Mouse (Mus musculus): ENCODE measurements at regions not wholly inside any gene's neighbourhood (a gene's known extent, or its start where the extent isn't known, plus 50 kb on each side); places are given as distances from the start of the nearest gene placed in this dataset.

- H3K4me3 ChIP-seq (ENCODE audit: insufficient read depth in 1 of 2, low read depth in 2 of 2, low read length in 2 of 2) = no peak overlapping the region
- no peak for ATAC-seq (ENCODE audit: insufficient read depth)
- DNase-seq (ENCODE audit: low read depth in 3 of 3, low spot score in 3 of 3) = no peak
- no peaks in the 10 kb centered on the region for H3K9me3 ChIP-seq (ENCODE audit: control insufficient read depth, low read length)
- no peaks in the 10 kb centered on the region for H3K36me3 ChIP-seq (replicated peaks; ENCODE audit: control insufficient read depth, insufficient read depth, low read depth)
- no peaks in the 10 kb centered on the region for H3K27me3 ChIP-seq (ENCODE audit: control insufficient read depth, insufficient read depth, low read length)
- no peaks in the 10 kb centered on the region for H3K4me1 ChIP-seq (replicated peaks; ENCODE audit: control insufficient read depth in 2 of 2, insufficient read depth in 2 of 2, low read length in 1 of 2)
- WGBS (ENCODE audit: insufficient replicate concordance) = 60% methylated on average over 14 of the region's 14 CpGs
- no peak overlapping the region for H3K4me2 ChIP-seq (ENCODE audit: low read depth)
- no peak overlapping the region for H3K9ac ChIP-seq (replicated peaks)
- H3K27ac ChIP-seq = no peak overlapping the region
- no peak for TF ChIP-seq EP300 (IDR thresholded peaks at IDR 0.05; ENCODE audit: low read depth)
Measured at GRCm38 (mm10) chr1:64255554-64256295, 133.6 kb upstream of the Klf7 start.

- Histone ChIP-seq H3K36me3 (replicated peaks; ENCODE audit: control insufficient read depth, insufficient read depth, low read depth) (no peaks in the 10 kb centered on the region), H3K9me3 (ENCODE audit: control insufficient read depth, low read length) (no peaks in the 10 kb centered on the region), H3K27me3 (ENCODE audit: control insufficient read depth, insufficient read depth, low read length) (no peaks in the 10 kb centered on the region), H3K4me2 (ENCODE audit: low read depth) (no peak overlapping the region), H3K4me1 (replicated peaks; ENCODE audit: control insufficient read depth in 2 of 2, insufficient read depth in 2 of 2, low read length in 1 of 2) (no peaks in the 10 kb centered on the region), H3K27ac (no peak overlapping the region), H3K9ac (replicated peaks) (no peak overlapping the region), H3K4me3 (ENCODE audit: insufficient read depth in 1 of 2, low read depth in 2 of 2, low read length in 2 of 2) (no peak overlapping the region)
- DNase-seq (ENCODE audit: low read depth in 3 of 3, low spot score in 3 of 3) (no peak), ATAC-seq (ENCODE audit: insufficient read depth) (no peak)
- TF ChIP-seq EP300 (IDR thresholded peaks at IDR 0.05; ENCODE audit: low read depth) = no peak
- TF ChIP-seq CTCF (IDR thresholded peaks at IDR 0.05; ENCODE audit: low read depth) = no peak
- WGBS (ENCODE audit: insufficient replicate concordance) = 77% methylated on average over 8 of the region's 8 CpGs
Measured at GRCm38 (mm10) chr1:64254673-64255072, 132.6 kb upstream of the Klf7 start.

GRCm38 (mm10) chr1:64253996-64254395 lies 131.9 kb upstream of the Klf7 start:
- WGBS (ENCODE audit: insufficient replicate concordance) = 56% methylated on average over 8 of the region's 8 CpGs
- H3K36me3 ChIP-seq (replicated peaks; ENCODE audit: control insufficient read depth, insufficient read depth, low read depth) = no peaks in the 10 kb centered on the region
- no peak overlapping the region for H3K4me3 ChIP-seq (ENCODE audit: insufficient read depth in 1 of 2, low read depth in 2 of 2, low read length in 2 of 2)
- no peaks in the 10 kb centered on the region for H3K4me1 ChIP-seq (replicated peaks; ENCODE audit: control insufficient read depth in 2 of 2, insufficient read depth in 2 of 2, low read length in 1 of 2)
- no peak overlapping the region for H3K9ac ChIP-seq (replicated peaks)
- TF ChIP-seq CTCF (IDR thresholded peaks at IDR 0.05; ENCODE audit: low read depth) = no peak
- H3K27ac ChIP-seq = no peak overlapping the region
- H3K4me2 ChIP-seq (ENCODE audit: low read depth) = no peak overlapping the region
- H3K27me3 ChIP-seq (ENCODE audit: control insufficient read depth, insufficient read depth, low read length) = no peaks in the 10 kb centered on the region
- DNase-seq (ENCODE audit: low read depth in 3 of 3, low spot score in 3 of 3) (no peak), ATAC-seq (ENCODE audit: insufficient read depth) (no peak)
- H3K9me3 ChIP-seq (ENCODE audit: control insufficient read depth, low read length) = no peaks in the 10 kb centered on the region

GRCm38 (mm10) chr1:64242401-64242800 lies 120.3 kb upstream of the Klf7 start:
- Histone ChIP-seq H3K4me2 (ENCODE audit: low read depth) (no peak overlapping the region), H3K27ac (no peak overlapping the region), H3K9ac (replicated peaks) (no peak overlapping the region), H3K36me3 (replicated peaks; ENCODE audit: control insufficient read depth, insufficient read depth, low read depth) (no peaks in the 10 kb centered on the region), H3K4me1 (replicated peaks; ENCODE audit: control insufficient read depth in 2 of 2, insufficient read depth in 2 of 2, low read length in 1 of 2) (no peaks in the 10 kb centered on the region), H3K9me3 (ENCODE audit: control insufficient read depth, low read length) (no peaks in the 10 kb centered on the region), H3K4me3 (ENCODE audit: insufficient read depth in 1 of 2, low read depth in 2 of 2, low read length in 2 of 2) (no peak overlapping the region), H3K27me3 (ENCODE audit: control insufficient read depth, insufficient read depth, low read length) (no peaks in the 10 kb centered on the region)
- 40% methylated on average over 2 of the region's 2 CpGs for WGBS (ENCODE audit: insufficient replicate concordance)
- TF ChIP-seq EP300 (IDR thresholded peaks at IDR 0.05; ENCODE audit: low read depth) (no peak), CTCF (IDR thresholded peaks at IDR 0.05; ENCODE audit: low read depth) (no peak)
- DNase-seq (ENCODE audit: low read depth in 3 of 3, low spot score in 3 of 3) (no peak), ATAC-seq (ENCODE audit: insufficient read depth) (no peak)

- TF ChIP-seq EP300 (IDR thresholded peaks at IDR 0.05; ENCODE audit: low read depth) (no peak), CTCF (IDR thresholded peaks at IDR 0.05; ENCODE audit: low read depth) (no peak)
- no peaks in the 10 kb centered on the region for H3K36me3 ChIP-seq (replicated peaks; ENCODE audit: control insufficient read depth, insufficient read depth, low read depth)
- H3K9ac ChIP-seq (replicated peaks) = no peak overlapping the region
- WGBS (ENCODE audit: insufficient replicate concordance) = 34% methylated on average over 1 of the region's 1 CpGs
- H3K4me2 ChIP-seq (ENCODE audit: low read depth) = no peak overlapping the region
- H3K27ac ChIP-seq = no peak overlapping the region
- ATAC-seq (ENCODE audit: insufficient read depth) = no peak
- no peak for DNase-seq (ENCODE audit: low read depth in 3 of 3, low spot score in 3 of 3)
- no peaks in the 10 kb centered on the region for H3K4me1 ChIP-seq (replicated peaks; ENCODE audit: control insufficient read depth in 2 of 2, insufficient read depth in 2 of 2, low read length in 1 of 2)
- no peaks in the 10 kb centered on the region for H3K27me3 ChIP-seq (ENCODE audit: control insufficient read depth, insufficient read depth, low read length)
- H3K9me3 ChIP-seq (ENCODE audit: control insufficient read depth, low read length) = no peaks in the 10 kb centered on the region
- H3K4me3 ChIP-seq (ENCODE audit: insufficient read depth in 1 of 2, low read depth in 2 of 2, low read length in 2 of 2) = no peak overlapping the region
Measured at GRCm38 (mm10) chr1:64229654-64230053, 107.6 kb upstream of the Klf7 start.
